Comparison of ENCODE assay signal across 13 mouse cellular contexts in genomic region chr7:139827687-139828086, GRCm38 (mm10). TPM values are rescaled to one million over a fixed set of nuclear protein-coding genes. Genes with fewer than 3 reads are reported as not detected.
DNase-seq lines count a peak whose midpoint lies in the region; ATAC-seq lines count a peak whose summit lies in the region.
"Had no signal": no experiment of that assay in that cellular context is flagged by ENCODE, and none has a peak within 500 bp of the region (broad histone marks: within the 10 kb centered on the region; RNA-seq: fewer than 3 reads in every experiment).

No protein-coding gene starts in this region.

- no peak overlapping the region for H3K4me3 ChIP-seq in embryonic facial prominence, embryonic 11.5 days (ENCODE audit: low read depth, low read length)
- H3K4me3 ChIP-seq: erythroblast, embryonic 14.5 days; limb, embryonic 15.5 days; neural tube, embryonic 13.5 days had no signal

- 11% methylated on average over 9 of the region's 9 CpGs for WGBS in embryonic facial prominence, embryonic 11.5 days

- no peaks in the 10 kb centered on the region for H3K36me3 ChIP-seq in embryonic facial prominence, embryonic 11.5 days (replicated peaks; ENCODE audit: control insufficient read depth, insufficient read depth, low read depth, low read length)
- H3K36me3 ChIP-seq: limb, embryonic 15.5 days; neural tube, embryonic 13.5 days had no signal

- H3K27ac ChIP-seq in embryonic facial prominence, embryonic 11.5 days (replicated peaks; ENCODE audit: low read depth, low read length), result no peak overlapping the region
- H3K27ac ChIP-seq: limb, embryonic 15.5 days; neural tube, embryonic 13.5 days had no signal

- DNase-seq in kidney, postnatal 4 days, result peak; percentile 80 to 82
- DNase-seq in kidney, adult 18-20 months, result no peak
- DNase-seq in 416B (ENCODE audit: low read depth), result peak; percentile 17
- DNase-seq in ES-CJ7 (ENCODE audit: low read depth, low spot score), result peak; percentile 39
- DNase-seq in embryonic facial prominence, embryonic 11.5 days (ENCODE audit: low spot score), result peak; percentile 72
- no peak for DNase-seq in spleen, postnatal 10 days (ENCODE audit: low spot score in 2 of 2)
- no peak for DNase-seq in yolk sac, embryonic 10.5 days (ENCODE audit: low spot score)
- DNase-seq: cerebellum, adult 18-20 months; gastrocnemius, postnatal 14 days; spleen, adult 18-20 months had no signal

- H3K4me1 ChIP-seq in embryonic facial prominence, embryonic 11.5 days (ENCODE audit: control insufficient read depth, insufficient read depth, low read length), result no peaks in the 10 kb centered on the region
- H3K4me1 ChIP-seq: limb, embryonic 15.5 days had no signal

- no peak for ATAC-seq in embryonic facial prominence, embryonic 11.5 days (replicated peaks; ENCODE audit: insufficient number of reproducible peaks, low FRiP score, low TSS enrichment, low read depth)

- no peak overlapping the region for H3K9ac ChIP-seq in embryonic facial prominence, embryonic 11.5 days (replicated peaks; ENCODE audit: low read length)
- H3K9ac ChIP-seq: limb, embryonic 15.5 days; neural tube, embryonic 13.5 days had no signal

- H3K4me2 ChIP-seq in embryonic facial prominence, embryonic 11.5 days (ENCODE audit: low read depth, low read length), result no peak overlapping the region
- H3K4me2 ChIP-seq: limb, embryonic 15.5 days; neural tube, embryonic 13.5 days had no signal

- H3K9me3 ChIP-seq in embryonic facial prominence, embryonic 11.5 days (replicated peaks; ENCODE audit: control insufficient read depth, low read length), result no peaks in the 10 kb centered on the region
- H3K9me3 ChIP-seq: limb, embryonic 15.5 days; neural tube, embryonic 13.5 days had no signal

- H3K27me3 ChIP-seq in embryonic facial prominence, embryonic 11.5 days (ENCODE audit: control insufficient read depth, insufficient read depth, low read length), result no peaks in the 10 kb centered on the region
- H3K27me3 ChIP-seq: neural tube, embryonic 13.5 days had no signal

RNA-seq across cellular contexts. Expression of gene Adgra1, which starts 6.3 kb away (rescaled TPM):
- polyA plus RNA-seq in embryonic facial prominence, embryonic 11.5 days (2014; fragmentation: Nextera tagmentation; extraction: Ambion mirVana), result 0.87 and 1.6 TPM in 2 replicates
- polyA plus RNA-seq: erythroblast, embryonic 14.5 days had no signal

Comparison
In these comparisons a context has a peak if more than half of its experiments do, and no peak if none do; other contexts are left out.
1. DNase-seq: peak in kidney, postnatal 4 days (2 of 2), 416B (single experiment), ES-CJ7 (single experiment) and embryonic facial prominence, embryonic 11.5 days (single experiment); none in kidney, adult 18-20 months (single experiment), spleen, postnatal 10 days (0 of 2) and yolk sac, embryonic 10.5 days (single experiment).